Mouse (Mus musculus) neural tube, embryonic 15.5 days (tissue): ENCODE data around the gene Arhgap21. TPM values are rescaled to one million over a fixed set of nuclear protein-coding genes. Genes with fewer than 3 reads are reported as not detected.

ENCODE experiments used
- ATAC-seq: fragments of 200-750 bp; cut with Nextera tagmentation; 2 replicates; pipeline ENCODE4 v1.8.0; 2017; ENCODE audit warnings: mild to moderate bottlenecking, moderate TSS enrichment, moderate library complexity; ENCODE audit not compliant: low FRiP score
- H3K27ac ChIP-seq: fragments of 300-500 bp; sonication (generic); replicated peaks from 2 replicates; pipeline ENCODE4 v1.5.1; 2015; ENCODE audit warnings: mild to moderate bottlenecking, inconsistent platforms
- H3K27me3 ChIP-seq: fragments of 300-500 bp; sonication (generic); replicated peaks from 2 replicates; pipeline ENCODE4 v1.6.1; 2015; ENCODE audit warnings: inconsistent platforms
- H3K36me3 ChIP-seq: fragments of 300-500 bp; sonication (generic); 2 replicates; pipeline ENCODE4 v1.6.1; 2015; ENCODE audit warnings: inconsistent platforms
- H3K4me1 ChIP-seq: fragments of 300-500 bp; sonication (generic); 2 replicates; pipeline ENCODE4 v1.6.1; 2015; ENCODE audit warnings: inconsistent platforms
- H3K4me2 ChIP-seq: fragments of 300-500 bp; sonication (generic); 2 replicates; pipeline ENCODE4 v1.6.1; 2015; ENCODE audit warnings: inconsistent platforms, mild to moderate bottlenecking, moderate library complexity
- H3K4me3 ChIP-seq: fragments of 300-500 bp; sonication (generic); replicated peaks from 2 replicates; pipeline ENCODE4 v1.5.1; 2015; ENCODE audit warnings: mild to moderate bottlenecking, inconsistent platforms
- H3K9ac ChIP-seq: fragments of 300-500 bp; sonication (generic); replicated peaks from 2 replicates; pipeline ENCODE4 v1.6.1; 2015; ENCODE audit warnings: mild to moderate bottlenecking, inconsistent platforms
- H3K9me3 ChIP-seq: fragments of 300-500 bp; sonication (generic); replicated peaks from 2 replicates; pipeline ENCODE4 v1.6.1; 2016; ENCODE audit warnings: inconsistent platforms
- WGBS: fragments of 180-500 bp; shearing (Covaris S2); methylation state at CpG from one replicate; pipeline ENCODE4 v1.1.7; 2015; ENCODE audit warnings: mixed read lengths; 5-methylcytosine and 5-hydroxymethylcytosine counted together
- polyA plus RNA-seq: library from polyadenylated mRNA; unstranded; fragments of >200 nt; fragmentation: Nextera tagmentation; extraction: Ambion mirVana; gene quantifications from 2 replicates; pipeline ENCODE4 v1.2.1, GENCODE M21; 2015

Gene Arhgap21
- polyA plus RNA-seq, 1 experiment from 2014 or later: 27.6 TPM

DNA sequence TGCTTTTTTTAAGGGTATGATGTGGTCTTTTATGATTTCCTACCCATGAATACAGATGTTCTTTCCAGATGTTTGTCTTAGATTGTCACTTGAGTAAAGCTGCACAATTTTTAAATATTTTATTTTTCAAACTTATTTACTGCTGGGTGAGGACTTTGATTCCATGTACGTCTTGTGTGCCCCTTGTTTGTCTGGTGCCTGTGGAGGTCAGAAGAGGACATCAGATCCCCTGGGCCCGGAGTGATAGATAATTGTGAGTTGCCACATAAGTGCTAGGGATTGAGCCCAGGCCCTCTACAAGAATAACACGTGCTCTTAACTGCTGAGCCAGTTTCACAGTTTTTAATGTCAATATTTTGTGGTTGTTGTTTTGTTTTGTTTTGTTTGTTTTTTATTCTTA is 19.1 kb upstream of the Arhgap21 start:
- no peak overlapping the region for H3K9ac ChIP-seq
- H3K4me1 ChIP-seq: no peaks in the 10 kb centered on the region
- no peak for ATAC-seq
- H3K4me3 ChIP-seq: no peak overlapping the region
- WGBS: 83% methylated on average over 3 of the region's 3 CpGs
- H3K9me3 ChIP-seq: no peaks in the 10 kb centered on the region
- no peaks in the 10 kb centered on the region for H3K36me3 ChIP-seq
- no peaks in the 10 kb centered on the region for H3K27me3 ChIP-seq
- no peak overlapping the region for H3K4me2 ChIP-seq
- H3K27ac ChIP-seq: no peak overlapping the region

DNA sequence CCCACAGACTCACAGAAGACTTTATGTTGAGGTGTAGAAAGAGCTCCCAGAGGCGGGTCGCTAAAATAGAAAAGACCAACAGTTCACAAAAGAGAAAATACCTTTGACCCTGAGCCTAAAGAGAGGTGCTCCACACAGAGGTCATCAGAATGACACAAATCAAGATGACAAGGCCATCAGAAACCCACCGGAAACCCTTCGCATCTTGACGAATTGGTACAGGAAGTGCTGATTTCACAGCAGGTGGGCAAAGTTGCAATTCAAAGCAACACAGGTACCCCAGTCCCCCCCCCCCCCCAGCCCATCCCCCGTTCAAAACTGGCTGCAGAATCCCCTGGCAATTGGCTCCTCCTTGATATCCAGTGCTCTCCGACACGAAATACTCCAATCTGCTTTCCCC is 10.0 kb upstream of the Arhgap21 start:
- Histone ChIP-seq H3K4me3 (no peak overlapping the region), H3K9ac (no peak overlapping the region), H3K27ac (no peak overlapping the region), H3K36me3 (no peaks in the 10 kb centered on the region), H3K4me1 (no peaks in the 10 kb centered on the region), H3K4me2 (no peak overlapping the region), H3K9me3 (no peaks in the 10 kb centered on the region), H3K27me3 (no peaks in the 10 kb centered on the region)
- WGBS: 73% methylated on average over 8 of the region's 8 CpGs
- ATAC-seq: no peak

DNA sequence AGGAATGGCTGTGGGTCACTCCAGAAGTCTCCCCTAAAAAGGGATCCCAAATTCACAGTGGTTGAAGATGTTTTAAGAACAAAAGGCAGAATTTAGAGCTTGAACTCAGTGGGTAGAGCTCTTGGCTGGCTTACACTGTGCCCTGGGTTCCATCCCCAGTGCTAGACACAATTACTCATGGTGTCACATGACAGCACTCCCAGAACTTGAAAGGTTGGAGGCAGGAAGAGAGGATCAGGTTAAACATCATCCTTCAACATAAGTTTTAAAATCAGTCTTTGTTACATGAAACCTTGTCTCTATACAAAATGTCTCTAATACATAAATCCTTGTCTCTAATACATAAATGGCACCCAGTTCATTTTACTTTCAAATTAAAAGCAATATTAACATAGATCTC is 8.4 kb upstream of the Arhgap21 start:
- Histone ChIP-seq H3K36me3 (no peaks in the 10 kb centered on the region), H3K9me3 (no peaks in the 10 kb centered on the region), H3K27me3 (no peaks in the 10 kb centered on the region), H3K4me2 (no peak overlapping the region), H3K4me1 (no peaks in the 10 kb centered on the region), H3K27ac (no peak overlapping the region), H3K4me3 (no peak overlapping the region), H3K9ac (no peak overlapping the region)
- no peak for ATAC-seq

DNA sequence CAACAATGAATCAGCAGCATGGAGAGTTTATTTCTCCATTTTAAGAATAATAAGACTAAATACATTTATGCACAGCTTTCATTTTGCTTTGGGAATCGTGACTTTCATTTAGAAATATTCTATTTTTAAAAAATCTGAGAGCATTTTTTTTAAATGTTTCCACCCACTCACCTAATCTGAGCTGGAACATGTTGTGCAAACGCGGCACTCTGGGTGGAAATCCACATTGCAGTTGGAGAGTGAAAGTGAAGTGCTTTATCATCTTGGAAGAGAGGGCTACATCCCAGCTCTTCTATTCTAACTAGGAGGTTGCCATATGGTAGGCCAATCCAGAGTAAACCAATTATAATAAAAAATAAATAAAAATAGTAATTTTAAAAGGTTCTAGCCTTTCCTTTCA is 4.8 kb upstream of the Arhgap21 start:
- no peaks in the 10 kb centered on the region for H3K36me3 ChIP-seq
- no peaks in the 10 kb centered on the region for H3K9me3 ChIP-seq
- no peak for ATAC-seq
- no peak overlapping the region for H3K4me2 ChIP-seq
- H3K4me1 ChIP-seq: peaks cover 3% of the 10 kb centered on the region
- no peak overlapping the region for H3K4me3 ChIP-seq
- no peak overlapping the region for H3K9ac ChIP-seq
- no peak overlapping the region for H3K27ac ChIP-seq
- H3K27me3 ChIP-seq: no peaks in the 10 kb centered on the region
- 85% methylated on average over 3 of the region's 3 CpGs for WGBS

DNA sequence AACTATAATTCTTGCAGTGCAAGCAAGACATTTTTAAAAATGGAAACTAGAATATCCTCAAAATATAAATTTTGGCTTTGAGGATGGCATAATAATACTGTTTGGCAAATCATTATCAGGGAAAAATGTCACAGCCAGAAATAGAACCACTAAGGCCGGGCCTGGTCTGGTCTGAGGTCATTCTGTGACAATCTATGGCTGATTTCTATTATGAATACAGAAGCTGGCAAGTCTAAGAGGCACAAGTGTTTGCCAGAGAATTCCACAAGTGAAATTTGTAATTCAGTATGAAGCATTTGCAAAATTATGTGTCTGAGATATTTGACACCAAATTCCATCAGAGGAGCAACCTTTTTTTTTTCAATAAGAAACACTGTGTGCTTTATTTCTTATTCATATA is 3.5 kb upstream of the Arhgap21 start:
- H3K4me3 ChIP-seq: no peak overlapping the region
- 74% methylated on average over 1 of the region's 1 CpGs for WGBS
- ATAC-seq: no peak

DNA sequence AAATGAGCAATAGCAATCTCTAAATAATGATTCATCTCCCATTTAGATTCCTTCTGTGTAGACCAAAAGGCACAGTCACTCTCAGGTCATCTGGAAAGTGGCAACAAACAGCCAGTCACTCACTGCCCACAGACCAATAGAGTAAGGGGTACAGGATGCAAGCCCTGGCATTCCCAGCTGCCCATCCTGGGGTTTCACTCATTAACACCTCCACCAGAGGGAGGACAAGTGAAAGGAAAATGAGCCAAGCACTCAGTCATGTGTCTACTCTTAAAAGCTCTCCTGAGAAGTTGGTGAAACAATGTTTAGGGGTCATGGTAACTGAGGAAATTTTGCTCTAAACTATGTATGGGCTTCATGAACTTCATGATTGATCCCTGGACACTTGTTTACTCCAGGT is 2.9 kb upstream of the Arhgap21 start:
- Histone ChIP-seq H3K4me1 (peaks cover 8% of the 10 kb centered on the region), H3K9ac (no peak overlapping the region), H3K9me3 (no peaks in the 10 kb centered on the region), H3K27me3 (no peaks in the 10 kb centered on the region), H3K4me3 (no peak overlapping the region), H3K36me3 (no peaks in the 10 kb centered on the region), H3K27ac (no peak overlapping the region), H3K4me2 (no peak overlapping the region)
- ATAC-seq: no peak

More for the DNA sequence above, 3.5 kb upstream of the Arhgap21 start:
- Histone ChIP-seq H3K36me3 (no peaks in the 10 kb centered on the region), H3K9ac (no peak overlapping the region), H3K27me3 (no peaks in the 10 kb centered on the region), H3K4me1 (peaks cover 3% of the 10 kb centered on the region), H3K9me3 (no peaks in the 10 kb centered on the region), H3K27ac (no peak overlapping the region), H3K4me2 (no peak overlapping the region)

DNA sequence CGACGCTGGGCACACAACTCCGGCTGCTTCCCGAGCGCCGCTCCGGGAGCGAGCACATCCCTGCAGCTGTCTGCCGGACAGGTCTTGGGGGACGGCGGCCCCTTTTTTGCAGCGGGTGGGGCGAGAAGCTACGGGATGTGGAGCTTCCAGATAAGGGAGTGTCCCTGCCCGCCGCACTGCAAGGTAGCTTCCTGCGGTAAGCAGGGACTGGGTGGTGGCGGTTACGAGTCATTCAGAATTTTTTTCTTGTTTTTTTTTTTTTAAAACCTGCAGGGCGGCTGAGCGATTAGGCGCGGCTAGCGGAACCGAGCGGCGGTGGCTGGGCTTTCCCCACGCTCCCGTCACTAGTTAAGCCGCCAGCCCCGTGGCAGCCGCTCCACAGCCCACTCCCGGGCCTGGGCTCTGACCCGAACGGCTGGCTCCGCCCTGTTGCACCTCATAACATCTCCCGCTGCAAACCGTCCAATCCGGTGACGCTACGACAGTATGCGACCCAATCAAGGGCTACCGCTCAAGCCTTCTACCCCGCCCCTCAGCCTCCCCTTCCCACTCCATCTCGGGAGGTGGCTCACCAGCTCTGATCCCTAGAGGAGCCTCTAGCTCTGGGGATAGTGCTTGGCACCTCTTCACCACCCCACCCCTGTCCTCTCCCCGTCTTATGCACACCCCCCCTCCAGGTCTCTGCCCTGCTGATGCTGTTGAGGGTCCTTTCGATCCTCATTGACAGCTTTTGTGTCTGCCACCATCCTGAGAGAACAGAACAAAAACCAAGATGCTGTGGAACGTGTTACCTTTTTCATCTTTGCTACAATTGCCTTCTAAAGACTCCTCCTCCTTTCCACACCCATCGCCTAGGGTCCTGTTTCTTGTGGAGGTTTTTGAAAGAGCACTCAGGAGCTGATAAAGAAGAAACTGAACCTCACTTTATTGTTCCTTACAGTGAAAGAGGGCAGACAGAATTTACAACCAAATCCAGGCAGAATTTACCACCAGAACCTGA is 820 bp upstream of the Arhgap21 start:
- no peaks in the 10 kb centered on the region for H3K27me3 ChIP-seq
- ATAC-seq: peak; percentile 97
- peak overlapping the region; percentile 88 for H3K4me3 ChIP-seq
- H3K4me2 ChIP-seq: peak overlapping the region; percentile 85
- peaks cover 21% of the 10 kb centered on the region for H3K4me1 ChIP-seq
- no peaks in the 10 kb centered on the region for H3K9me3 ChIP-seq
- peak overlapping the region; percentile 99 for H3K9ac ChIP-seq
- under 1% methylated on average over 49 of the region's 49 CpGs for WGBS
- H3K36me3 ChIP-seq: no peaks in the 10 kb centered on the region
- peak overlapping the region; percentile 100 for H3K27ac ChIP-seq

DNA sequence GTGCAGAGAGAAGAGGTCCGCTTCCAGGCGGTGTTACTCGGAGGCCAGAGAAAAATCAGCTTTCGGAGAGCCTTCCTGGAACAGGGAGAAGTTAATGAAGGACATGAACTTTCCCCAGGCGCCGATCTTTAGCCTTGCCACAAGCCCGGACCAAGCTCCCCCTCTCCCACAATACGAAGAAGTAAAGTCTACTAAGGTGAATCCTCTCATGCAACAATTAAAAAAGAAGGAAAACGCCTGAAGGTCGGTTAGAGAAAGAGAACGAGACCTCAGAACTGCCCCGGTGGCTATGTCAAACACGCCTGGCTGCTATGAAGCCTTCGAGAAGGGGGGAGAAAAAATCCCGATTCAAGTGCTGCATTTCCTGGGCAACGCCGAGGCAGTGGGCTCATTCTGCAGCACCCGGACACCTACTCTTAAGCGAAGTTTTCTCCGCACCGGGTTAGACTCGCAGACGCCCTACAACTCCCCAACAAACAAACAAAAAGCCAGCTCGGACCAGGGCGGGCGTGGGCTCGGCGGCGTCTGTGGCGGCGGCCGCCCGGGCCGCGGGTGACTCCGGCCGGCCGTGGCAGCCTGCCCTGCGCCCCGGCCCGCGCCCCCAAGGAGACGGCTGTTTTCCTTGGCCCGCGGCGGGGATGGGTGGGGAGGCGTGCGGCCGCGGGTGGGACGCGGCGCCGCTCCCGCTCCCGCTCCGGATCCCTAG is 882 bp downstream of the Arhgap21 start:
- peak overlapping the region; percentile 99 for H3K9ac ChIP-seq
- peak overlapping the region; percentile 100 for H3K27ac ChIP-seq
- peak overlapping the region; percentile 88 for H3K4me3 ChIP-seq
- peaks cover 35% of the 10 kb centered on the region for H3K4me1 ChIP-seq
- H3K9me3 ChIP-seq: no peaks in the 10 kb centered on the region
- no peaks in the 10 kb centered on the region for H3K27me3 ChIP-seq
- no peaks in the 10 kb centered on the region for H3K36me3 ChIP-seq
- WGBS: under 1% methylated on average over 56 of the region's 57 CpGs
- ATAC-seq: no peak; the same call in 1 of the 2 replicates
- peak overlapping the region; percentile 85 for H3K4me2 ChIP-seq

DNA sequence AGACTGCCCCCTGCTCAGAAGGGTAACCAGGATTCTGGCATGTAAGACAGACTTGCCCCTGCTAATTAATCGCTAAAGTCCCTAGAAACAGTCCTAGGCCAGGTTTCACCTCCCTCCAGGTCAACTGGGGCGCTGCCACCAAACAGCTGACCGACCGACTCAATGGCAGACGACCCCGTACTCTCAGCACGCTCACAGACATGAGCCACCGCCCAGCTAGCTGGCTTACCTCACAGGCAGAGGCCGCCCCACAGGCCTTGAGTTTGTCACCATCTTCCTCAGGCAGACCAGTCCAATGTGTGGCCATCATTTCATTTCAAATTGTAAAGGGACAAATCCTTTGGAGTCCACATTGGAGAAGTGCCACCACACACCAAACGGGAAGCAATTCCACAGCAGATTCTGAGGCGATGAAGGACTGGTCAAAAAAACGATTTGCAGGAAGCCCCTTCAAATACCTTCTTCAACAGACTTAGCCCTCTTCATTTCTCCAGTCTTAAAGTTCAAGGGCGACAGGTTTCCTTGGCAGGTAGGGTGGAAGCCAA is 1.5 kb downstream of the Arhgap21 start:
- under 1% methylated on average over 13 of the region's 13 CpGs for WGBS
- Histone ChIP-seq H3K4me2 (peak overlapping the region; percentile 85), H3K4me1 (peaks cover 41% of the 10 kb centered on the region), H3K4me3 (peak overlapping the region; percentile 88), H3K27me3 (no peaks in the 10 kb centered on the region), H3K9me3 (no peaks in the 10 kb centered on the region), H3K9ac (peak overlapping the region; percentile 99), H3K27ac (peak overlapping the region; percentile 100), H3K36me3 (no peaks in the 10 kb centered on the region)
- ATAC-seq: no peak

DNA sequence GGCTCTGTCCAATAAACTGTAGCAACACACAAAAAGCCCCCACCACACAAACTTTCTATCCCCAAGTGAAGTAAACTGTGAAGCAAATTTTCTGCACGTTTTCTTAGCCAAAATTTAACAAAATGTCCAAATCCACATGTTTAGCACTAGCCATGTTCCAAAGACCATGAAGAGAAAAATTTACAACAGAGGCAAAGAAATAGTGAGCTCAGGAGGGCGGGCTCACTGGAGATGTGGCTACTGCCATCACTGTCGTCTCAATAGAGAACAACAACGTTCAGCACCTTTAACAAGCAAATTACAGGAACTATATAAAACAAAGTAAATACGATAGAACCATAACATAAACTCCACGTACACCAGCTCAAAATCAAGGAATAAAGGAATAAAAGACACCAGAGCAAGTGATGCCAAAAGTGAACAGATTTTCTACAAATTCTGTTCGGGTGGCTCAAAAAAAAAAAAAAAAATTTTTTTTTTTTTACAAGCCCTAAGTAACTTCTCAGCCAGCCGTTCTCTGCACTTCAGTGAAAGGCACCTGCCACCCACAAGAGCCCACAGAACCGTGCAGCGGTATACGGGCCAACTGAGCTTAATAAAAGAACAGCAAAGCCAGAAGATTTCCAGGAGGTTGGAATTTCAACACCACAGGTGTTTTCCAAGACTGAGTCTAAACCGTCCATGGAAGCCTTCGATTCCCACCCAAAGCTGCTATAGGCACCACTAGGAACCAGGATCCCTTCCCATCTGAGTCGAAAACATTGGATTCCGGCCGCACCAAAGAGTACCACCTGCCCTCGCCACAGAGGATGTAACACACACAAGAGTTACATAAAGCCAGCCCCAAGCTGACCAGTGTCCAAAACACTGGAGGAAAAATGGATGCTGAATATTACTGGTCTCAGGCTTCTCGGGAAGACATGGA is 2.2 kb downstream of the Arhgap21 start:
- H3K9me3 ChIP-seq: no peaks in the 10 kb centered on the region
- peak overlapping the region; percentile 88 for H3K4me3 ChIP-seq
- H3K4me2 ChIP-seq: peak overlapping the region; percentile 85
- peak overlapping the region; percentile 99 for H3K9ac ChIP-seq
- no peak for ATAC-seq
- 15% methylated on average over 18 of the region's 18 CpGs for WGBS
- H3K36me3 ChIP-seq: no peaks in the 10 kb centered on the region
- H3K27me3 ChIP-seq: no peaks in the 10 kb centered on the region
- H3K4me1 ChIP-seq: peaks cover 47% of the 10 kb centered on the region
- H3K27ac ChIP-seq: peak overlapping the region; percentile 100

DNA sequence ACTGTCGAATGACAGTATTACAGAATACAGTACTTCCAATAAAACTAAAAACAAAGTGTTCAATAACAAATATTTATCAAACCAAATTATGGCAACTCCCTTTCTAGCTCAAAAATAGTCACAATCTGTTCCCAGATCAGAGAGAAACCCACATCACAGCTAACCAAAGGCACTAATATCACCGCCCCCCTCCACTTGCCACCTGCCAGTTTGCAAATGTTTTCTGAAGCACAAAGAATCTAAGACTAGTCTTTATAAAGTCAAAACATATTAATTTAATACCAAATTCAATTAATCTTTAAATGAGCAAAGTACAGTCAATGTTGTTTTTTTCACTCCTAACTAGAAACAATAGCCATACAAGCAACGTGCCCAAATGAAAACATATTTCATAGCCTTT is 3.3 kb downstream of the Arhgap21 start:
- H3K27ac ChIP-seq: no peak overlapping the region
- WGBS: 55% methylated on average over 3 of the region's 3 CpGs
- peak overlapping the region; percentile 85 for H3K4me2 ChIP-seq
- peak overlapping the region; percentile 88 for H3K4me3 ChIP-seq
- H3K27me3 ChIP-seq: no peaks in the 10 kb centered on the region
- H3K4me1 ChIP-seq: peaks cover 56% of the 10 kb centered on the region
- peak overlapping the region; percentile 99; the same call in 1 of the 2 replicates for H3K9ac ChIP-seq
- no peaks in the 10 kb centered on the region for H3K36me3 ChIP-seq
- no peaks in the 10 kb centered on the region for H3K9me3 ChIP-seq
- no peak for ATAC-seq
